Mouse (Mus musculus): ENCODE measurements around the gene Spata33. TPM values are rescaled to one million over a fixed set of nuclear protein-coding genes. Genes with fewer than 3 reads are reported as not detected.

Gene Spata33
- 3.1 and 3.3 TPM in 2 replicates for polyA plus RNA-seq (2014; fragmentation: Nextera tagmentation; extraction: Ambion mirVana)

DNA sequence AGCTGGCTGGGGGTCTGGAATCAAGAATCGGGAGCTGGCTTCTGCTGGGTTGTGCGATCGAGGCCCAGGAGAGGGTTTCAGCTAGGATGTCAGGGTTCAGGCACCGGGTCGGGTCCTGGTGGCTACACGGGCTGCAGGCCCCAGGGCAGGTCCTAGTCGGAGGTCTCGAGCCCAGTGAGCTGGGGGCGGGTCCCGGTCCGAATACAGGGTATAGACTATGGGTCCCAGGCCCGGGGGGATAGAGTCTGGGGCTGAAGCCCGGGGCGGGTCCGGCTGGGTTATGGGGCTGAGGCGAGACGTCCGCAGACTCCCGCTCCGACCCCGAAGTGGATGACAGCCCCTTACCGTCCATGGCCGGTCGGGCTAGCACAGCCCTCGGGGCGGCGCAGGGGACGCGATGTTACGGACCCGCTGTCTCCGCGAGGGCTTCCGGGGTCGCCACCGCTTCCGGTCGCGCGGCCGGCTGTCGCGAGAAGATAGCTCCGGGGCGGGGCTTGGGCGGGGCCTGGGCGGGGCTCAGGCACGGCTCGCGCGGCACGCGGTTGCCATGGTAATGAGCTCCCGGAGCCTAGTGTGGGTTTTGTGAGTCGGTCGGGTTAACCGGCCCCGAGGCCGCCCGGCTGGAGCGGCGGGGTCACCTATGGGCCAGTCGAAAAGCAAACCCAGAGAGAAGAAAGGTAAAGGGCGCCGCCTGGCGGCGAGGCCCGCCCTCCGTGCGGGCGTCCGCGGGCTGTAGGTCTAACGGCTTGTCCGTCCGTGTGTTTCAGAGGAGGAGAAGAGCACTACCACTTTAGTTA, at the start of gene Spata33, which contains the start of gene Chmp1a:
Spata33 (plus strand) TSS at position 512 of the 797 bp plus-strand sequence.
Chmp1a (minus strand) TSS at position 443 of the 797 bp plus-strand sequence.
- WGBS = 1% methylated on average over 76 of the region's 76 CpGs
- Histone ChIP-seq H3K4me2 (ENCODE audit: low read length) (peak within 1 kb of the TSS; percentile 95), H3K27me3 (replicated peaks; ENCODE audit: control insufficient read depth, insufficient read depth, low read length) (no peaks in the 10 kb centered on the region), H3K9ac (ENCODE audit: low read length) (peak within 1 kb of the TSS; percentile 96), H3K4me1 (replicated peaks; ENCODE audit: control insufficient read depth, insufficient read depth, low read length) (peaks cover 17% of the 10 kb centered on the region), H3K4me3 (ENCODE audit: low read depth, low read length) (peak within 1 kb of the TSS; percentile 77), H3K36me3 (ENCODE audit: control insufficient read depth, insufficient read depth, low read length) (peaks cover 27% of the 10 kb centered on the region), H3K9me3 (ENCODE audit: control insufficient read depth, low read length) (no peaks in the 10 kb centered on the region), H3K27ac (ENCODE audit: low read depth) (peak within 1 kb of the TSS; percentile 29; the same call in 1 of the 2 replicates)
- ATAC-seq (replicated peaks; ENCODE audit: low FRiP score, low TSS enrichment, low read depth) = peak; percentile 91
- peak; percentile 98 for DNase-seq (ENCODE audit: low spot score)

- H3K4me3 ChIP-seq (ENCODE audit: low read depth, low read length) = no peak overlapping the region
- 53% methylated on average over 3 of the region's 3 CpGs for WGBS
- H3K27ac ChIP-seq (ENCODE audit: low read depth) = no peak overlapping the region
- no peaks in the 10 kb centered on the region for H3K9me3 ChIP-seq (ENCODE audit: control insufficient read depth, low read length)
- no peak overlapping the region for H3K4me2 ChIP-seq (ENCODE audit: low read length)
- no peaks in the 10 kb centered on the region for H3K36me3 ChIP-seq (ENCODE audit: control insufficient read depth, insufficient read depth, low read length)
- H3K27me3 ChIP-seq (replicated peaks; ENCODE audit: control insufficient read depth, insufficient read depth, low read length) = no peaks in the 10 kb centered on the region
- no peak overlapping the region for H3K9ac ChIP-seq (ENCODE audit: low read length)
- peaks cover 10% of the 10 kb centered on the region for H3K4me1 ChIP-seq (replicated peaks; ENCODE audit: control insufficient read depth, insufficient read depth, low read length)
- DNase-seq (ENCODE audit: low spot score) = no peak
- ATAC-seq (replicated peaks; ENCODE audit: low FRiP score, low TSS enrichment, low read depth) = no peak
Observed at GRCm38 (mm10) chr8:123181391-123181790, 31.2 kb upstream of the Spata33 start.

DNA sequence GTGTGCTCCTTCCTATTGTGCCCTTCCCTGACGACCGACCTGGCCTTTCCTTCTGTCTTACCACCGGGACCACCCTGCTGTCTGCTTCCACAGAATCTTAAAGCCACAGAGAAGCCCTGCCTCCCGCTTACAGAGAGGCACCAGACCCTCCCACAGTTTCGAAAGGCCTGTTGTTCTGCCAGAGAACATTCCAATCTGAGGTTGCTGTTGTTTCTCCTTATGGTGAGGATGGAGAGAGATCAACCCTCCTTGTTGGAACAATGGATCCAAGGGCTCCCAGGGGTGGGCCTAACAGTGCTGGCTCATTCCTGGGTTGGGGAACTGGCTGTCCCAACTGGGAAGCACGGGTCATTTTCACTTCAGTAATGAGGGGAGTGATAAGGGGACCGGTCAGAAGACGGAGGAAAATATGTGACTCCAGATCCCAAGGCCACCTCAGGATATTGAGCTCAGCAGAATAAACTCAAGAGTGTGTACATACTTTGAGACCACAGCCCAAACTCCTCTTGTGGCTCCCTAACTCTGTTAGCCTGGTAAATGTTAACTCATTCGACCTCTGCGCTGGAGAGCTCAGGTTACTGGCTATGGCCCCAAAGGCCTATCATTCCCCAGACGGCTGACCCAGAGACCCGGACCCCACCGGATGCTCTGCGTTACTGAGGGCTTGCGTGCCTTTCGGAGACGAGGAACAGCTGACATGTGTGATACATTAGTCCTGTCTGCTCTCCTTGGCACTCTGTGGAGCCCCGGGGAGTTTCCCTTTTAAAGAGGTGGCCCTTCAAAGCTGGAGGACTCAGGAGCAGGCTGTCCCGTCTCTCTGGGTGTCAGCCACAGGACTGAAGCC, 26.8 kb upstream of the Spata33 start, which contains the start of gene Dpep1:
Dpep1 (plus strand) TSS at position 677 of the 844 bp plus-strand sequence.
- Histone ChIP-seq H3K27me3 (replicated peaks; ENCODE audit: control insufficient read depth, insufficient read depth, low read length) (no peaks in the 10 kb centered on the region), H3K9me3 (ENCODE audit: control insufficient read depth, low read length) (no peaks in the 10 kb centered on the region), H3K36me3 (ENCODE audit: control insufficient read depth, insufficient read depth, low read length) (no peaks in the 10 kb centered on the region), H3K27ac (ENCODE audit: low read depth) (peak within 1 kb of the TSS; percentile 43; the same call in 1 of the 2 replicates), H3K9ac (ENCODE audit: low read length) (peak within 1 kb of the TSS; percentile 32; the same call in 1 of the 2 replicates), H3K4me2 (ENCODE audit: low read length) (no peak within 1 kb of the TSS), H3K4me3 (ENCODE audit: low read depth, low read length) (no peak within 1 kb of the TSS), H3K4me1 (replicated peaks; ENCODE audit: control insufficient read depth, insufficient read depth, low read length) (peaks cover 11% of the 10 kb centered on the region)
- WGBS = 20% methylated on average over 19 of the region's 19 CpGs
- ATAC-seq (replicated peaks; ENCODE audit: low FRiP score, low TSS enrichment, low read depth) (0 out of 2 replicates have a peak, but pooled peaks have one; percentile 10), DNase-seq (ENCODE audit: low spot score) (peak; percentile 55)

DNA sequence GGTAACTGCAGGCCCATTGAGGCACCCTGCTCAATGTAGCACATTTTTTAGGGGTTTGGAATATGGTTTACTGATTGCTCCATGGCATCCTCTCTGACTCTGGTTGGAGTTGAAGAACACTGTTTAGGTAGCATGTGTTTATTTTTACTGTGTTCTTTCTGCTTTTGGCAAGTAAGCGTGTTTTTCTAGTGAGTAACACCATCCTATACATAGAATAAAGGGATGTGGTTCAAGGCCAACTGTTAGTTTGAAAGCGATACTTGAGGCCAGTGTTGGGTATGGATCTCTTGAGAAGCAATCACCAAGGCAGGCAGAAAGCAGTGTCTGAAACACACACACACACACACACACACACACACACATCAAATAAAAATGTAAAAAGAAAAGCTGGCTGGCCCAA, 24.6 kb upstream of the Spata33 start:
- no peaks in the 10 kb centered on the region for H3K27me3 ChIP-seq (replicated peaks; ENCODE audit: control insufficient read depth, insufficient read depth, low read length)
- H3K4me1 ChIP-seq (replicated peaks; ENCODE audit: control insufficient read depth, insufficient read depth, low read length) = peaks cover 11% of the 10 kb centered on the region
- H3K4me2 ChIP-seq (ENCODE audit: low read length) = no peak overlapping the region
- no peak for DNase-seq (ENCODE audit: low spot score)
- H3K9ac ChIP-seq (ENCODE audit: low read length) = no peak overlapping the region
- ATAC-seq (replicated peaks; ENCODE audit: low FRiP score, low TSS enrichment, low read depth) = no peak
- no peaks in the 10 kb centered on the region for H3K36me3 ChIP-seq (ENCODE audit: control insufficient read depth, insufficient read depth, low read length)
- no peak overlapping the region for H3K4me3 ChIP-seq (ENCODE audit: low read depth, low read length)
- no peak overlapping the region for H3K27ac ChIP-seq (ENCODE audit: low read depth)
- H3K9me3 ChIP-seq (ENCODE audit: control insufficient read depth, low read length) = no peaks in the 10 kb centered on the region
- WGBS = 89% methylated on average over 2 of the region's 2 CpGs

- Histone ChIP-seq H3K27ac (ENCODE audit: low read depth) (no peak overlapping the region), H3K4me3 (ENCODE audit: low read depth, low read length) (no peak overlapping the region), H3K9ac (ENCODE audit: low read length) (no peak overlapping the region), H3K9me3 (ENCODE audit: control insufficient read depth, low read length) (no peaks in the 10 kb centered on the region), H3K27me3 (replicated peaks; ENCODE audit: control insufficient read depth, insufficient read depth, low read length) (no peaks in the 10 kb centered on the region), H3K4me1 (replicated peaks; ENCODE audit: control insufficient read depth, insufficient read depth, low read length) (peaks cover 11% of the 10 kb centered on the region), H3K4me2 (ENCODE audit: low read length) (no peak overlapping the region), H3K36me3 (ENCODE audit: control insufficient read depth, insufficient read depth, low read length) (no peaks in the 10 kb centered on the region)
- no peak for ATAC-seq (replicated peaks; ENCODE audit: low FRiP score, low TSS enrichment, low read depth)
- no peak for DNase-seq (ENCODE audit: low spot score)
- WGBS = 72% methylated on average over 7 of the region's 7 CpGs
Observed at GRCm38 (mm10) chr8:123188841-123189240, 23.8 kb upstream of the Spata33 start.

DNA sequence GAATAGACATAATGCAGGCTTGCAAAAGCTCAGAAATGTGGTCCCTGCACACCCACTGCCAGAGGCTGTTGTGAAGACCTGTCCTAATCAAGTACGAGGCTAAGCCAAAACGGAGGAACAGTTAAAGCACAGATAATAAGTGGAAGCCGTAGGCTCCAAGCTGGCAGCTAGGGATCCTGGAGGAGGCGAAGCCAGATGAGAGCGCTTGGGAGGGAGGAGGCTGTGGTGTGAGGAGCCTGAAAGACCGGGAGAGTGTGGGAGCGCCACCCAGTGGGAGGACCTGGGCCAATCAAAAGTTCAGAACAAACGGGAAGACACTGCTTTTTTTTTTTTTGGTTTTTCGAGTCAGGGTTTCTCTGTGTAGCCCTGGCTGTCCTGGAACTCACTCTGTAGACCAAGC, 22.0 kb upstream of the Spata33 start:
- Histone ChIP-seq H3K4me3 (ENCODE audit: low read depth, low read length) (no peak overlapping the region), H3K27me3 (replicated peaks; ENCODE audit: control insufficient read depth, insufficient read depth, low read length) (no peaks in the 10 kb centered on the region), H3K27ac (ENCODE audit: low read depth) (no peak overlapping the region), H3K4me2 (ENCODE audit: low read length) (peak overlapping the region; percentile 12; the same call in 1 of the 2 replicates), H3K4me1 (replicated peaks; ENCODE audit: control insufficient read depth, insufficient read depth, low read length) (peaks cover 9% of the 10 kb centered on the region), H3K9me3 (ENCODE audit: control insufficient read depth, low read length) (no peaks in the 10 kb centered on the region), H3K9ac (ENCODE audit: low read length) (0 out of 2 replicates have a peak overlapping the region, but pooled peaks have one; percentile 22), H3K36me3 (ENCODE audit: control insufficient read depth, insufficient read depth, low read length) (no peaks in the 10 kb centered on the region)
- DNase-seq (ENCODE audit: low spot score) (peak; percentile 90), ATAC-seq (replicated peaks; ENCODE audit: low FRiP score, low TSS enrichment, low read depth) (no peak; the same call in 1 of the 2 replicates)
- WGBS = 3% methylated on average over 9 of the region's 9 CpGs

GRCm38 (mm10) chr8:123191908-123192307, 20.7 kb upstream of the Spata33 start:
- ATAC-seq (replicated peaks; ENCODE audit: low FRiP score, low TSS enrichment, low read depth) = no peak
- DNase-seq (ENCODE audit: low spot score) = peak; percentile 54

DNA sequence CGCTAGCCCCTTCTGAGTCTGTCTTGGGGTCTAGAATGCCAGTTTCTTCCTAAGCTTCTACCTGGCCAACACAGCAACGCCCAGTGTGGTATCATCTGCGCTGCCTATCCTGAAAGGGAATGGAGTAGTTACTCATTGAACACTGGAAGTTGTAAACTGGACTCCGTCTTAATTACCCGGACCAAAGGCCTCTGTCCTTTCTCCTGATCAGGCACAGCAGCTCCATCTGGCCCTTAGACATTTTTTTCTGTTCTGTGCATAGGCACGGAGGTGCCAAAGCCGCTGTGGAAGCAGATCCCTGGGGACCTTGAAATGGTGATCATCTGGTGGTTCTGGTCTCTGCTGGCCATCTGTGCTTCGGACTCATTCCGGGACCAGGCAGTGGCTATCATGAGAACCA, 18.9 kb upstream of the Spata33 start:
- Histone ChIP-seq H3K4me3 (ENCODE audit: low read depth, low read length) (no peak overlapping the region), H3K36me3 (ENCODE audit: control insufficient read depth, insufficient read depth, low read length) (no peaks in the 10 kb centered on the region), H3K27ac (ENCODE audit: low read depth) (no peak overlapping the region), H3K4me1 (replicated peaks; ENCODE audit: control insufficient read depth, insufficient read depth, low read length) (no peaks in the 10 kb centered on the region), H3K9me3 (ENCODE audit: control insufficient read depth, low read length) (no peaks in the 10 kb centered on the region), H3K4me2 (ENCODE audit: low read length) (no peak overlapping the region), H3K27me3 (replicated peaks; ENCODE audit: control insufficient read depth, insufficient read depth, low read length) (no peaks in the 10 kb centered on the region), H3K9ac (ENCODE audit: low read length) (no peak overlapping the region)
- DNase-seq (ENCODE audit: low spot score) (no peak), ATAC-seq (replicated peaks; ENCODE audit: low FRiP score, low TSS enrichment, low read depth) (no peak)
- WGBS = 82% methylated on average over 9 of the region's 9 CpGs

More at GRCm38 (mm10) chr8:123191908-123192307, 20.7 kb upstream of the Spata33 start:
- Histone ChIP-seq H3K4me1 (replicated peaks; ENCODE audit: control insufficient read depth, insufficient read depth, low read length) (no peaks in the 10 kb centered on the region), H3K9ac (ENCODE audit: low read length) (no peak overlapping the region), H3K27me3 (replicated peaks; ENCODE audit: control insufficient read depth, insufficient read depth, low read length) (no peaks in the 10 kb centered on the region), H3K4me2 (ENCODE audit: low read length) (no peak overlapping the region), H3K36me3 (ENCODE audit: control insufficient read depth, insufficient read depth, low read length) (no peaks in the 10 kb centered on the region), H3K4me3 (ENCODE audit: low read depth, low read length) (no peak overlapping the region), H3K9me3 (ENCODE audit: control insufficient read depth, low read length) (no peaks in the 10 kb centered on the region), H3K27ac (ENCODE audit: low read depth) (no peak overlapping the region)
- 57% methylated on average over 7 of the region's 8 CpGs for WGBS
